Mouse (Mus musculus): ENCODE results near the gene D630003M21Rik.

DNA sequence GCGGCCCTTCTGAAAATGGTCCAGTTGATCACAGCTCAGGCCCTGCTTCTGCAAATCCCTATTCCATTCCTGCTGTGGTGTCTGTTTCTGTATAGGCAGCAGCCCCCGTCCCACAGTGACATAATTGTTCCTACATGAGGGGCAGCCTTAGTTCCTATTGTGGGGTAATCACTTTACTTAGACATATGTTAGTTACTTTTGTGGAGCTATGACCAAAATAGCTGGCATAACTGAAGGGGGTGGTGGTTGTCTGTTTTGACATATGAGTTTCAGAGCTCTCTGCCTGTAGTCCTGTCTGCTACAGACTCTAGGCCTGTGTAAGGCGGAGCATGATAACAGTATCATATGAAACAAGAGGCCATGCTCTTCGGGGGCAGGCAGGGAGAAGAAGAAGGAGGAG lies 21.5 kb upstream of the D630003M21Rik start:
- TF ChIP-seq CTCF (IDR thresholded peaks at IDR 0.05; ENCODE audit: control insufficient read depth, insufficient read depth, insufficient replicate concordance, low read depth, low read length) (no peak), POLR2A (IDR thresholded peaks at IDR 0.05; ENCODE audit: control insufficient read depth, low read depth, low read length) (no peak)
